Mouse (Mus musculus): ENCODE results near the gene Irf1. TPM values are rescaled to one million over a fixed set of nuclear protein-coding genes. Genes with fewer than 3 reads are reported as not detected.

The Irf1 gene
- polyA plus RNA-seq, 1 experiment from 2014 or later, result 2.5 TPM

DNA sequence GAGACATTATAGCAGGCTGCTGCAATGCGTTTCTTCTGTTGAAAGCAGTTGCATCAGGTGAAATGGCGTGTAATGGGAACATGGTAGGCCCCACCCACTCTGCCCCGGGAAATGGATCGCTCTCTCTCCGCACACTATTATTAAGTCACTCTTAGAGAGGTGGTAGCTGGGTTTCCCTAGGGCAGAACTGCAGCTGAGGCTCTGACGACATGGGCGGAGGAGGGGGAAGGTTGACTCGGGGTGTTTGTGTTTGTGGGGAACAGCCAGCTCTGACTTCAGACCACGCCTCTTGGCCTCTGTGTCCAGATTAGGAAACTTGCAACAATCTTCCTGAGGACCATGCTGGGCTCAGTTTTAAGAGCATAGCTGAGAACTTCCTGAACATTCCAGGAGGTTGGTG is 36.0 kb downstream of the Irf1 start:
- Histone ChIP-seq H3K27me3 (no peaks in the 10 kb centered on the region), H3K4me3 (no peak overlapping the region), H3K4me1 (replicated peaks) (peaks cover 5% of the 10 kb centered on the region; the same call in 1 of the 2 replicates), H3K9me3 (no peaks in the 10 kb centered on the region), H3K27ac (no peak overlapping the region), H3K4me2 (no peak overlapping the region), H3K9ac (no peak overlapping the region), H3K36me3 (no peaks in the 10 kb centered on the region)
- WGBS, result 68% methylated on average over 9 of the region's 9 CpGs
- no peak for ATAC-seq (ENCODE audit: low FRiP score)

DNA sequence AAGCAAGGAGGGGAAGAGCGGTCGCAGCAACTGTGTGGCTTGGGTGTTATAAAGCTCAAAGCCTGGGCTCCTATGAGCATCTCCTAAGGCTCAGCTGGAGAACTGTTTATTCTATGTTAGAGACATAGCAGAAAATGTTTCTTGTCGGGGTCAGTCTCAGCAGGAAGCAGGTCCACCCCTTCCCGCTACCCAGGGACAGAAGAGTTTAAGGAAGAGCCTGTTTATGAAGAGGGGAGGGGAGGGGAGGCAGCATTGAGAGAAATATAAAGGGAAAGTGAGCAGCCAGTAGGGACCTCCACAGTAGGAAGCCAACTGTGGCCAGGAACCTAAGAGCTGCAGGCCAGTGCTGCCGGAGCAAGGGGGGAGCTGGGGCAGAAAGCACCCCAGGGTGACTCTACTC is 39.5 kb downstream of the Irf1 start:
- ATAC-seq (ENCODE audit: low FRiP score), result no peak
- Histone ChIP-seq H3K36me3 (no peaks in the 10 kb centered on the region), H3K4me3 (no peak overlapping the region), H3K9ac (no peak overlapping the region), H3K27ac (no peak overlapping the region), H3K9me3 (no peaks in the 10 kb centered on the region), H3K27me3 (no peaks in the 10 kb centered on the region), H3K4me1 (replicated peaks) (no peaks in the 10 kb centered on the region), H3K4me2 (no peak overlapping the region)
- 46% methylated on average over 5 of the region's 5 CpGs for WGBS

DNA sequence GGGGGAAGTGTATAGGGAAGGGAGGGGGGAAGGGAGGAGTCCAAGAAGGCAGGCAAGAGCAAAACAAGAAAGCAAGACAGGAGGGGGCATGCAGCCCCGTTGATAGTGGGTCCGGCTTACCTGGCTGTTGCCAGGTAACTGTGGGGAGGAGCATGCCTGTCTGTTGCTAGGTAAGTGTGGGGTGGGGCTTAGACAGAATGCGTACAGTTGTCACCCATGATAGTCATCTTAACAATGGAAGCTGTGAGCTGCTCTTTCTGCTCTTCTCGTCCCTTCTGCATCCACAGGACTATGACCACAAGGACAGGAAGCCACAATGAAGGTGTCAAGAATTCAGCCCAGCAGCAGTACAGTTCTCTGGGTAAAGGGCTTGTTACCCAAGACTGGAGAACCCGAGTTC is 40.3 kb downstream of the Irf1 start:
- no peak for ATAC-seq (ENCODE audit: low FRiP score)
- WGBS, result 71% methylated on average over 5 of the region's 5 CpGs

DNA sequence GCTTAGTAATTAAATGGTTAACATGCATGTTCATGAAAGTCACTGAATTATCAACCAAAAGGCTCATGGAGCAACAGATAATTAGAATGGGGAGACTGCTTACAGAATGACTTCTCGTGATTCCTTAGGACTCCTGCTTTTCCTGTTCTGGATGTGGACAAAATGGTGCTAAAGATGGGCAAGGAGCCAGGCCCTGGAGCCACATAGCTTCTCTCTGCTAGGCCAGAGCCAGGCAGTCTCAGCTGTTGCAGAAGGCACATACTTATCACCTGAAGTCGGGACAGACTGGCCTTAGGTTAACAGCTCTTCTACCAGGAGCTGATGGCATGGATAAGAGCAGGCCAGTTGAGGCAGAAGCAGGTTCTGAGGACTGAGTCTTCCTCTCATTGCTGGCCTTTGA is 40.9 kb downstream of the Irf1 start:
- no peaks in the 10 kb centered on the region for H3K27me3 ChIP-seq
- no peak overlapping the region for H3K4me2 ChIP-seq
- WGBS, result 72% methylated on average over 2 of the region's 2 CpGs
- H3K4me3 ChIP-seq, result no peak overlapping the region
- H3K9ac ChIP-seq, result no peak overlapping the region
- H3K36me3 ChIP-seq, result no peaks in the 10 kb centered on the region
- H3K9me3 ChIP-seq, result no peaks in the 10 kb centered on the region
- ATAC-seq (ENCODE audit: low FRiP score), result no peak
- no peaks in the 10 kb centered on the region for H3K4me1 ChIP-seq (replicated peaks)
- no peak overlapping the region for H3K27ac ChIP-seq

More for the DNA sequence above, 40.3 kb downstream of the Irf1 start:
- no peak overlapping the region for H3K27ac ChIP-seq
- no peak overlapping the region for H3K4me3 ChIP-seq
- no peaks in the 10 kb centered on the region for H3K4me1 ChIP-seq (replicated peaks)
- H3K9me3 ChIP-seq, result no peaks in the 10 kb centered on the region
- no peaks in the 10 kb centered on the region for H3K36me3 ChIP-seq
- H3K4me2 ChIP-seq, result no peak overlapping the region
- H3K9ac ChIP-seq, result no peak overlapping the region
- H3K27me3 ChIP-seq, result no peaks in the 10 kb centered on the region

DNA sequence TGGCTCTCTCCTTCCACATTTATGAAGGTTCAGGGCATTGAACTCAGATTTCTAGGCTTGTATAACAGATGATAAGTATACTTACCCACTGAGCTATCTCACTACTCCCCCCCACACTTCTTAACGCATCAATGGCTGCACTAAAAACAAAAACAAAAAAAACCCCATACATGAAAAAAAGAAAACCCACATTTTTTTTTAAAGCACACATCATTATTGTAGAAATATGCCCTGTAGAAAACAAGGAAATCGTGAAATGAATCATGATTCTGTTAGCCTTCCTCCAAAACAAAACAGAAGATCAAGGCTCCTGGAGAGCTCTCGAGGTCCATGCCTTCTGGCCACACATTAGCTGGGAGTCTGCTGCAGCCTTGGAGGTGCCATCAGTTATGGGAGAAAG is 41.5 kb downstream of the Irf1 start:
- Histone ChIP-seq H3K4me1 (replicated peaks) (no peaks in the 10 kb centered on the region), H3K9me3 (no peaks in the 10 kb centered on the region), H3K36me3 (no peaks in the 10 kb centered on the region), H3K9ac (no peak overlapping the region), H3K27ac (no peak overlapping the region), H3K4me3 (no peak overlapping the region), H3K27me3 (no peaks in the 10 kb centered on the region), H3K4me2 (no peak overlapping the region)
- no peak for ATAC-seq (ENCODE audit: low FRiP score)
- WGBS, result 83% methylated on average over 3 of the region's 3 CpGs

DNA sequence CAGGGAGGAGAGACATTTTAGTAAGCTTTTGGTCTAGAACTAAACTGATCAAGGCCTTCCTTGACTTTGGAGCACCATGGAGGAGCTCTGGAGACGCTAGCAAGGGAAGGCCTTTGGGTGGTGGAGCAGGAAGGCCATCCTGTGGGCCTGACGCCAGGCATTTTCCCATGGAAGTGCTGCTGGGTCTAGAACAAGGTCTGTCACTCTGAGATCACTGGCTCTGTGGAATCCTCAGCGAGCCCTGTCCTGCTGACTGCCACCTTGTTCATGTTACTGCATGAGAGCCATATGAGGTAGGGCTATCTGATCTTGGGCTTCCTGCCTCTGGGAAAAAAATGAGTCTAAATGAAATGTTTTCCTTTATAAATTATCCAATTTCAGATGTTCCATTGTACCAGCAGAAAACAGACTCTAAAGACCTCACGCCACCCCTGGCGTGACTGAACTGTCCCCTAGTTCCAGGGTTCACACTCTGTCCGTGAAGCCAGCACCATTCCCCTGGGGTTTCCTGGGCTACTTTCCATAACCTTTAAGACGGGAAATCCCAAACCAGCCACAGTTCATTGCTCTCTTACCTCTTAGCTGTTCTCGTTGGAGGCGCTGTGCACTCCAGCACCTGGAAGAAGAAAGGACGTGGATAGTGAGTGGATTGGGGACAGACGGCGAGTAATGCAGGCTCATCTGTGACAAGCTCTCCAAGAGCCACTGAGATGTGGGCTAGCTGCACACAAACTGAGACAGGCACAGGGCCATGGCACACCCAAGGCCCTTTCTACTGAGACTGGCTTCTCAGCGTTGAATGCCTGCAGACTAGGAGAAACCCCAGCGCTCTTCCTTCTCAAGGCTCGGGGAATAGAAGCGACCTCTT is 43.4 kb downstream of the Irf1 start:
- Histone ChIP-seq H3K4me2 (no peak overlapping the region), H3K36me3 (no peaks in the 10 kb centered on the region), H3K9ac (no peak overlapping the region), H3K4me3 (no peak overlapping the region), H3K4me1 (replicated peaks) (no peaks in the 10 kb centered on the region), H3K9me3 (no peaks in the 10 kb centered on the region), H3K27me3 (no peaks in the 10 kb centered on the region), H3K27ac (no peak overlapping the region)
- ATAC-seq (ENCODE audit: low FRiP score), result no peak
- WGBS, result 86% methylated on average over 16 of the region's 16 CpGs

DNA sequence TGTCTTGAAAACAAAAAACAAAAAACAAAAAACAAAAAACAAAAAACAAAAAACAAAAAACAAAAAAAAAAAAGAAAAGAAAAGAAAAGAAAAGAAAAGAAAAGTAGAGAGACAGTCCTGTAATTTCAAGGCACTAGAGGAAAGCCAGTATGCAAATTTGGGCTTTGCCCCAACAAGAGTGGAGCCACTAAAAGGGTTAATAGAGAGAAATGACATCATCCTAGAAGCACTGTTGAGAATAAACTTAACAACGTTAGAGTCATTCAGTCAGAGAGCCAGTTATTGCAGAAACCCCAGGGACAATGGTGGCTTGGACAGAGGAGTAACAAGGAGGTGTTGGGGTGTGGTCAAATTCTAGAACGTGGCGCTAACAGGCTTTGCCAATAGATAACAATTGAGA is 45.0 kb downstream of the Irf1 start:
- no peaks in the 10 kb centered on the region for H3K4me1 ChIP-seq (replicated peaks)
- ATAC-seq (ENCODE audit: low FRiP score), result no peak
- H3K36me3 ChIP-seq, result no peaks in the 10 kb centered on the region
- H3K9me3 ChIP-seq, result no peaks in the 10 kb centered on the region
- H3K4me2 ChIP-seq, result no peak overlapping the region
- no peak overlapping the region for H3K27ac ChIP-seq
- 69% methylated on average over 3 of the region's 3 CpGs for WGBS
- H3K4me3 ChIP-seq, result no peak overlapping the region
- no peaks in the 10 kb centered on the region for H3K27me3 ChIP-seq
- no peak overlapping the region for H3K9ac ChIP-seq

DNA sequence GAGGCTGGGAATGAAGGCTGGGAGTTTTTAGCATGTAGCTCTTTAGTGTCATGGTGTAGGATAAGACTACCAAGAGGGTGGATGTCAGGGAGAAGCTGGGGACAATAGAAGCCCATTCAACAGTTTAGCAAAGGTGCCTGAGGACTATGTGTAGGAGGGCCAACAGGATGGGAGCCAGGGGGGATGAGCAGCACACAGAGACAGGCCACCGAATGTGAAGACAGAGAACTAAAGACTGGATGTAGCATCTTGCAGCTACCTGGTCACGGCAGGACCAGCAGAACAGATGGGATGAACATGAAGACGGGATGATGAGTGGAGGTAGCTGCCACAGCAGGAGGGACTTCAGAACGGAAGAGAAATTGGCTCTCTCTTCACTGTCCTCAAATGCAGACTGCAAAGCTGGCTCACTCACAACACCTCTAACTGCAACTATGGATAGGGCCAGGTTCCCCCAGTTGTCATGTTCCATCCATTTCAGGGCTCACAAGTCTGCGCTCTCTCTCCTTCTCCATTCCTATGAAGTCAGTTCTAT is 47.1 kb downstream of the Irf1 start:
- no peaks in the 10 kb centered on the region for H3K9me3 ChIP-seq
- no peak for ATAC-seq (ENCODE audit: low FRiP score)

DNA sequence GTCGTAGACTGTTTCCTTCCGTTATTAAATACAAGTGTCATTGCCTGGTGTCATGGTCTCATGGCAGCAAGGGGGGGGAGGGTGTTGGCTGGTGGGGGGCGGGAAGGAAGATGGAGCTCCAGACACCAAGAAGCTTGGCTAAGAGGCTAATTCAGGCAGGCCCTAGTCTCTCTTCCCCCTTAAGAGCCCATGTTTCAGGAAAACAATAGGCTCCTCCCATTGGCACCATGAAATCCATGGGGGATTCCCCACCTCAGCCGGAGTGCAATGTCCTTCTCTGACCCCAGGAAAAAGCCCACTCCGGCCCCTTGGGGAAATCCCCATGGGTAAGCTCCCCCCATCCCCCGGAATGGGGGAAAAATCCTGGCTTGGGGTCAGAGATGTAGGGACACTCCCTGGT is 49.0 kb downstream of the Irf1 start:
- Histone ChIP-seq H3K27me3 (no peaks in the 10 kb centered on the region), H3K9ac (no peak overlapping the region), H3K9me3 (no peaks in the 10 kb centered on the region), H3K36me3 (no peaks in the 10 kb centered on the region), H3K4me1 (replicated peaks) (no peaks in the 10 kb centered on the region), H3K27ac (no peak overlapping the region), H3K4me3 (no peak overlapping the region), H3K4me2 (no peak overlapping the region)
- no peak for ATAC-seq (ENCODE audit: low FRiP score)
- WGBS, result 70% methylated on average over 6 of the region's 6 CpGs

More for the DNA sequence above, 47.1 kb downstream of the Irf1 start:
- H3K36me3 ChIP-seq, result no peaks in the 10 kb centered on the region
- WGBS, result 86% methylated on average over 5 of the region's 5 CpGs
- no peaks in the 10 kb centered on the region for H3K27me3 ChIP-seq
- no peak overlapping the region for H3K4me2 ChIP-seq
- H3K4me1 ChIP-seq (replicated peaks), result no peaks in the 10 kb centered on the region
- H3K4me3 ChIP-seq, result no peak overlapping the region
- no peak overlapping the region for H3K9ac ChIP-seq
- no peak overlapping the region for H3K27ac ChIP-seq

DNA sequence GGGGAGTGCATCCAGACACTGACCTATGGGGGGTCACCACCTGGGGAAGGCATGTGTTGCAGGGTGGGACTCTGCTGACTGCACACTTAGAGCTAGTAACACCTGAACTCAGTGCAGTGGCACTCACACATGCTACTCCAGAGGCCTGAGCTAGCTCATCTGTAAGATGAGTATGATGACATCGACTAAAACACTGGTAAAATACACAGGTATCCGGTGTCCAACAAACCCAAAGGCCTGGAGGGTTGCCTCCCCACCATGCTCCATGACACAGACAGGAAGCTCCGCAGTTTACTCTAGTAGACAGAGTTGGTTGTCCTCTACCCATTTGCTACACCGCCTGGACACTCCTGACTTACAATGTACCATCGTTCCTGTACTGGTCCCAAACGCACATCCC is 49.7 kb downstream of the Irf1 start:
- no peaks in the 10 kb centered on the region for H3K36me3 ChIP-seq
- H3K4me3 ChIP-seq, result no peak overlapping the region
- no peaks in the 10 kb centered on the region for H3K27me3 ChIP-seq
- WGBS, result 94% methylated on average over 6 of the region's 6 CpGs
- no peaks in the 10 kb centered on the region for H3K9me3 ChIP-seq
- no peaks in the 10 kb centered on the region for H3K4me1 ChIP-seq (replicated peaks)
- H3K4me2 ChIP-seq, result no peak overlapping the region
- no peak overlapping the region for H3K27ac ChIP-seq
- no peak overlapping the region for H3K9ac ChIP-seq
- ATAC-seq (ENCODE audit: low FRiP score), result no peak

DNA sequence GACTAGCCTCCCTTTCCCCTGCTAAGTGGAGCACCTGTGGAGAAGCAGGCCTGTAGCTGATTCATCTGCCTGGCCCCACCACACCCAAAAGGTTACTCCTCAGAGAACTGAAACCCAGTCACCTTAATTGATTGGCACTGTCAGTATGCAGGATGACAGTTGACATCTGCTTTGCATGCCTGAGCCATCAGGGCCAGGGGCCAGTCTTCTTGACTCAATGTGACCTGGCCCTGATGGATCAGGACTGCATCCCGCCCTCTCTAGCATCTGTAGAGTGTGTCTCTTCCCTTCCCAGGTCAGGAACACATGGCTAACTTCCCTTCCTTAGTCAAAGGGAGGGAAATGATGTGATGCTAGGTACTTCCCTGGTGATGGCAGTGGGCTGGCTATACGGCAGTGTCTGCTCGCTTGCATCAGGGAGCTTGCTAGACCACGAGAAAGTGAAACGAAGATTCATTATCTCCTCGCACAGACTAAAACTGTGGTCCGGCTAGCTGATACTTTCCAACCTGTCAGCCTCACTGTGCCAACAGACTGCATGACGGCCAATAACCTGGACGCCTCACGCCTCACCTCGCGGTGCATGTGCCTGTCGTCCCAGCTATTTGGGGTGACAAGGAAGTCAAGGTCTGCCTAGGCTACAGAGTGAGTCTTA is 50.8 kb downstream of the Irf1 start:
- Histone ChIP-seq H3K9me3 (no peaks in the 10 kb centered on the region), H3K9ac (no peak overlapping the region), H3K27me3 (no peaks in the 10 kb centered on the region), H3K4me2 (no peak overlapping the region), H3K27ac (no peak overlapping the region), H3K4me3 (no peak overlapping the region), H3K36me3 (no peaks in the 10 kb centered on the region), H3K4me1 (replicated peaks) (no peaks in the 10 kb centered on the region)
- no peak for ATAC-seq (ENCODE audit: low FRiP score)
- WGBS, result 91% methylated on average over 13 of the region's 13 CpGs

DNA sequence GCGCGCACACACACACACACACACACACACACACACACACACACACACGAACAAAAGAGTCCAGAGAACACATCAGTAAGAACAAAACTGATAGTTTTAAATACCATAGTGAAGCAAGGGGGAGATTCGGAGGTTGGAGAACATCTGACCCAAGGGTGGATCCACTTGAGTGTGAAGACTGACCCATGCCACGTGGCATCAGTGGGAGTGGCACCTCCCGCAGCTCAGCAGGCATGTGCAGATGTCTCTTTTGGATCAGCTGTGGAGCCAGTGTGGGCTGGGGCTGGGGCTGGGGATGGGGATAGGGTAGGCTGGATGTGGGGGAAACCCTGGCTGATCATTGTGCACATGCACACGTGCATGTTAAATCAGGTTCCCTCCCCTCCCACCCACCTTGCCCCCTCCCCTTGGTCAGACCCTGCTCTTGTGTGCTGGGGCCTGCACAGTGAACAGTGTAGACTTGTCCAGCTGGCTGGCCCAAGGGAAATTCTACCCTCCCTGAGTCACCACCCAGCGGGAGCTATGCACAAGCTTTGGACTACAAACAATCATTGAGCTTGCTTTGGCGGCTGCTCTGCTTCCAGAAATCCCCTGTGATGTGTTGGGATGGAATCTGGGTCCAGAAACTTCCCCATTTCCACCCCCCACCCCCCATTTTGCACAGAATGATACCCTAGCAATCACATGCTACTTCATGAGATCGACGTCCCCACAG is 51.6 kb downstream of the Irf1 start:
- H3K36me3 ChIP-seq, result no peaks in the 10 kb centered on the region
- no peaks in the 10 kb centered on the region for H3K9me3 ChIP-seq
- 86% methylated on average over 11 of the region's 11 CpGs for WGBS
- H3K9ac ChIP-seq, result no peak overlapping the region
- H3K27me3 ChIP-seq, result no peaks in the 10 kb centered on the region
- H3K4me2 ChIP-seq, result no peak overlapping the region
- ATAC-seq (ENCODE audit: low FRiP score), result no peak
- no peaks in the 10 kb centered on the region for H3K4me1 ChIP-seq (replicated peaks)
- no peak overlapping the region for H3K27ac ChIP-seq
- no peak overlapping the region for H3K4me3 ChIP-seq

All from hindbrain, embryonic 13.5 days (tissue).